Mouse (Mus musculus): ENCODE data around the gene Slc1a7. TPM values are rescaled to one million over a fixed set of nuclear protein-coding genes. Genes with fewer than 3 reads are reported as not detected.

The Slc1a7 gene
- polyA plus RNA-seq, 1 experiment: 0.22 TPM

- Histone ChIP-seq H3ac (ENCODE audit: control insufficient read depth, insufficient read length) (no peak overlapping the region), H3K36me3 (ENCODE audit: control insufficient read depth, insufficient read depth) (no peaks in the 10 kb centered on the region), H3K4me3 (no peak overlapping the region), H3K79me2 (ENCODE audit: control insufficient read depth, insufficient read depth) (no peaks in the 10 kb centered on the region), H3K4me2 (ENCODE audit: low read depth) (no peak overlapping the region), H3K27me3 (ENCODE audit: control insufficient read depth, insufficient read depth, insufficient read length) (no peaks in the 10 kb centered on the region)
- TF ChIP-seq REST (IDR thresholded peaks at IDR 0.05; ENCODE audit: insufficient read depth, insufficient read length) (no peak), TCF3 (IDR thresholded peaks at IDR 0.05; ENCODE audit: insufficient read length, low read depth) (no peak), POLR2AphosphoS2 (IDR thresholded peaks at IDR 0.05; ENCODE audit: insufficient read length, low read depth) (no peak), MYOD1 (IDR thresholded peaks at IDR 0.05; ENCODE audit: control insufficient read depth in 1 of 3, insufficient read length in 2 of 3, low read depth in 2 of 3) (no peak), MAX (IDR thresholded peaks at IDR 0.05; ENCODE audit: low read depth) (no peak), POLR2A (IDR thresholded peaks at IDR 0.05; ENCODE audit: insufficient read length, low read depth) (no peak), E2F4 (IDR thresholded peaks at IDR 0.05; ENCODE audit: insufficient read depth) (no peak), CEBPB (IDR thresholded peaks at IDR 0.05; ENCODE audit: insufficient read depth, poor library complexity, severe bottlenecking) (no peak), TCF12 (IDR thresholded peaks at IDR 0.05; ENCODE audit: insufficient read depth, poor library complexity, severe bottlenecking) (no peak), MYOG (IDR thresholded peaks at IDR 0.05; ENCODE audit: control insufficient read depth in 1 of 3, insufficient read depth in 1 of 3, insufficient read length in 2 of 3, low read depth in 2 of 3) (no peak), SRF (IDR thresholded peaks at IDR 0.05; ENCODE audit: control insufficient read depth, insufficient read length, low read depth) (no peak), USF1 (IDR thresholded peaks at IDR 0.05; ENCODE audit: low read depth) (no peak)
These were observed 20.8 kb downstream of the Slc1a7 start for GRCm38 (mm10) chr4:107988931-107989330.

GRCm38 (mm10) chr4:107990818-107991217 lies 22.7 kb downstream of the Slc1a7 start:
- TF ChIP-seq MYOG (IDR thresholded peaks at IDR 0.05; ENCODE audit: control insufficient read depth in 1 of 3, insufficient read depth in 1 of 3, insufficient read length in 2 of 3, low read depth in 2 of 3) (no peak), POLR2A (IDR thresholded peaks at IDR 0.05; ENCODE audit: insufficient read length, low read depth) (no peak), MAX (IDR thresholded peaks at IDR 0.05; ENCODE audit: low read depth) (no peak), REST (IDR thresholded peaks at IDR 0.05; ENCODE audit: insufficient read depth, insufficient read length) (no peak), TCF12 (IDR thresholded peaks at IDR 0.05; ENCODE audit: insufficient read depth, poor library complexity, severe bottlenecking) (no peak), E2F4 (IDR thresholded peaks at IDR 0.05; ENCODE audit: insufficient read depth) (no peak), SRF (IDR thresholded peaks at IDR 0.05; ENCODE audit: control insufficient read depth, insufficient read length, low read depth) (no peak), CEBPB (IDR thresholded peaks at IDR 0.05; ENCODE audit: insufficient read depth, poor library complexity, severe bottlenecking) (no peak), POLR2AphosphoS2 (IDR thresholded peaks at IDR 0.05; ENCODE audit: insufficient read length, low read depth) (no peak), TCF3 (IDR thresholded peaks at IDR 0.05; ENCODE audit: insufficient read length, low read depth) (no peak), USF1 (IDR thresholded peaks at IDR 0.05; ENCODE audit: low read depth) (no peak), MYOD1 (IDR thresholded peaks at IDR 0.05; ENCODE audit: control insufficient read depth in 1 of 3, insufficient read length in 2 of 3, low read depth in 2 of 3) (no peak)
- Histone ChIP-seq H3ac (ENCODE audit: control insufficient read depth, insufficient read length) (no peak overlapping the region), H3K79me2 (ENCODE audit: control insufficient read depth, insufficient read depth) (no peaks in the 10 kb centered on the region), H3K36me3 (ENCODE audit: control insufficient read depth, insufficient read depth) (no peaks in the 10 kb centered on the region), H3K27me3 (ENCODE audit: control insufficient read depth, insufficient read depth, insufficient read length) (no peaks in the 10 kb centered on the region), H3K4me3 (no peak overlapping the region), H3K4me2 (ENCODE audit: low read depth) (no peak overlapping the region)

- Histone ChIP-seq H3K36me3 (ENCODE audit: control insufficient read depth, insufficient read depth) (no peaks in the 10 kb centered on the region), H3ac (ENCODE audit: control insufficient read depth, insufficient read length) (no peak overlapping the region), H3K79me2 (ENCODE audit: control insufficient read depth, insufficient read depth) (no peaks in the 10 kb centered on the region), H3K27me3 (ENCODE audit: control insufficient read depth, insufficient read depth, insufficient read length) (no peaks in the 10 kb centered on the region), H3K4me2 (ENCODE audit: low read depth) (no peak overlapping the region), H3K4me3 (no peak overlapping the region)
- no peak for TF ChIP-seq CEBPB (IDR thresholded peaks at IDR 0.05; ENCODE audit: insufficient read depth, poor library complexity, severe bottlenecking)
- TF ChIP-seq MYOD1 (IDR thresholded peaks at IDR 0.05; ENCODE audit: control insufficient read depth in 1 of 3, insufficient read length in 2 of 3, low read depth in 2 of 3): no peak
- no peak for TF ChIP-seq E2F4 (IDR thresholded peaks at IDR 0.05; ENCODE audit: insufficient read depth)
- TF ChIP-seq MYOG (IDR thresholded peaks at IDR 0.05; ENCODE audit: control insufficient read depth in 1 of 3, insufficient read depth in 1 of 3, insufficient read length in 2 of 3, low read depth in 2 of 3): no peak
- TF ChIP-seq MAX (IDR thresholded peaks at IDR 0.05; ENCODE audit: low read depth): no peak
- TF ChIP-seq TCF12 (IDR thresholded peaks at IDR 0.05; ENCODE audit: insufficient read depth, poor library complexity, severe bottlenecking): no peak
- TF ChIP-seq USF1 (IDR thresholded peaks at IDR 0.05; ENCODE audit: low read depth): no peak
- TF ChIP-seq POLR2AphosphoS2 (IDR thresholded peaks at IDR 0.05; ENCODE audit: insufficient read length, low read depth): no peak
- TF ChIP-seq POLR2A (IDR thresholded peaks at IDR 0.05; ENCODE audit: insufficient read length, low read depth): no peak
- TF ChIP-seq REST (IDR thresholded peaks at IDR 0.05; ENCODE audit: insufficient read depth, insufficient read length): no peak
- no peak for TF ChIP-seq TCF3 (IDR thresholded peaks at IDR 0.05; ENCODE audit: insufficient read length, low read depth)
- no peak for TF ChIP-seq SRF (IDR thresholded peaks at IDR 0.05; ENCODE audit: control insufficient read depth, insufficient read length, low read depth)
These were observed 23.7 kb downstream of the Slc1a7 start for GRCm38 (mm10) chr4:107991879-107992278.

GRCm38 (mm10) chr4:107995011-107995410 lies 26.9 kb downstream of the Slc1a7 start:
- Histone ChIP-seq H3K4me3 (no peak overlapping the region), H3K4me2 (ENCODE audit: low read depth) (no peak overlapping the region), H3K27me3 (ENCODE audit: control insufficient read depth, insufficient read depth, insufficient read length) (no peaks in the 10 kb centered on the region), H3K36me3 (ENCODE audit: control insufficient read depth, insufficient read depth) (no peaks in the 10 kb centered on the region), H3K79me2 (ENCODE audit: control insufficient read depth, insufficient read depth) (no peaks in the 10 kb centered on the region), H3ac (ENCODE audit: control insufficient read depth, insufficient read length) (no peak overlapping the region)
- no peak for TF ChIP-seq TCF12 (IDR thresholded peaks at IDR 0.05; ENCODE audit: insufficient read depth, poor library complexity, severe bottlenecking)
- TF ChIP-seq USF1 (IDR thresholded peaks at IDR 0.05; ENCODE audit: low read depth): no peak
- TF ChIP-seq MYOD1 (IDR thresholded peaks at IDR 0.05; ENCODE audit: control insufficient read depth in 1 of 3, insufficient read length in 2 of 3, low read depth in 2 of 3): no peak
- TF ChIP-seq SRF (IDR thresholded peaks at IDR 0.05; ENCODE audit: control insufficient read depth, insufficient read length, low read depth): no peak
- TF ChIP-seq MAX (IDR thresholded peaks at IDR 0.05; ENCODE audit: low read depth): no peak
- no peak for TF ChIP-seq E2F4 (IDR thresholded peaks at IDR 0.05; ENCODE audit: insufficient read depth)
- TF ChIP-seq MYOG (IDR thresholded peaks at IDR 0.05; ENCODE audit: control insufficient read depth in 1 of 3, insufficient read depth in 1 of 3, insufficient read length in 2 of 3, low read depth in 2 of 3): no peak
- TF ChIP-seq POLR2AphosphoS2 (IDR thresholded peaks at IDR 0.05; ENCODE audit: insufficient read length, low read depth): no peak
- TF ChIP-seq REST (IDR thresholded peaks at IDR 0.05; ENCODE audit: insufficient read depth, insufficient read length): no peak
- no peak for TF ChIP-seq CEBPB (IDR thresholded peaks at IDR 0.05; ENCODE audit: insufficient read depth, poor library complexity, severe bottlenecking)
- no peak for TF ChIP-seq POLR2A (IDR thresholded peaks at IDR 0.05; ENCODE audit: insufficient read length, low read depth)
- no peak for TF ChIP-seq TCF3 (IDR thresholded peaks at IDR 0.05; ENCODE audit: insufficient read length, low read depth)

All from myocyte (in vitro differentiated cells).